Mouse (Mus musculus) lung, embryonic 16.5 days (tissue): ENCODE measurements around the gene Gimap8. TPM values are rescaled to one million over a fixed set of nuclear protein-coding genes. Genes with fewer than 3 reads are reported as not detected.

Experiments
- ATAC-seq: fragments of 200-750 bp; cut with Nextera tagmentation; 2 replicates; pipeline ENCODE4 v1.8.0; 2017; ENCODE audit warnings: low read depth, mild to moderate bottlenecking, moderate library complexity
- H3K27ac ChIP-seq: fragments of 300-500 bp; sonication (generic); 2 replicates; pipeline ENCODE4 v1.5.1; 2014; ENCODE audit warnings: mild to moderate bottlenecking, control low read depth, low read length
- H3K27me3 ChIP-seq: fragments of 300-500 bp; sonication (generic); 2 replicates; pipeline ENCODE4 v1.6.1; 2014; ENCODE audit warnings: low read depth, low read length, mixed read lengths; ENCODE audit not compliant: control insufficient read depth, insufficient read depth
- H3K36me3 ChIP-seq: fragments of 300-500 bp; sonication (generic); 2 replicates; pipeline ENCODE4 v1.6.1; 2014; ENCODE audit warnings: low read length; ENCODE audit not compliant: control insufficient read depth, insufficient read depth
- H3K4me1 ChIP-seq: fragments of 300-500 bp; sonication (generic); replicated peaks from 2 replicates; pipeline ENCODE4 v1.6.1; 2014; ENCODE audit warnings: low read length, mixed read lengths; ENCODE audit not compliant: control insufficient read depth, insufficient read depth
- H3K4me2 ChIP-seq: fragments of 300-500 bp; sonication (generic); 2 replicates; pipeline ENCODE4 v1.6.1; 2014; ENCODE audit warnings: low read depth, low read length, control low read depth
- H3K4me3 ChIP-seq: fragments of 300-500 bp; sonication (generic); 2 replicates; pipeline ENCODE4 v1.5.1; 2014; ENCODE audit warnings: mild to moderate bottlenecking, low read length, control low read depth
- H3K9ac ChIP-seq: fragments of 300-500 bp; sonication (generic); 2 replicates; pipeline ENCODE4 v1.6.1; 2014; ENCODE audit warnings: low read length, control low read depth
- H3K9me3 ChIP-seq: fragments of 300-500 bp; sonication (generic); 2 replicates; pipeline ENCODE4 v1.6.1; 2016; ENCODE audit warnings: low read length; ENCODE audit not compliant: control insufficient read depth
- WGBS: fragments of 180-500 bp; shearing (Covaris S2); extraction: QIAGEN DNeasy Blood & Tissue Kit; methylation state at CpG from one replicate; pipeline ENCODE4 v1.1.7; 2014; 5-methylcytosine and 5-hydroxymethylcytosine counted together
- polyA plus RNA-seq: library from polyadenylated mRNA; unstranded; fragments of >200 nt; fragmentation: Nextera tagmentation; extraction: Ambion mirVana; gene quantifications from 2 replicates; pipeline ENCODE4 v1.2.1, GENCODE M21; 2015

Gimap8 gene
- polyA plus RNA-seq, 1 experiment from 2014 or later = 5.9 TPM

DNA sequence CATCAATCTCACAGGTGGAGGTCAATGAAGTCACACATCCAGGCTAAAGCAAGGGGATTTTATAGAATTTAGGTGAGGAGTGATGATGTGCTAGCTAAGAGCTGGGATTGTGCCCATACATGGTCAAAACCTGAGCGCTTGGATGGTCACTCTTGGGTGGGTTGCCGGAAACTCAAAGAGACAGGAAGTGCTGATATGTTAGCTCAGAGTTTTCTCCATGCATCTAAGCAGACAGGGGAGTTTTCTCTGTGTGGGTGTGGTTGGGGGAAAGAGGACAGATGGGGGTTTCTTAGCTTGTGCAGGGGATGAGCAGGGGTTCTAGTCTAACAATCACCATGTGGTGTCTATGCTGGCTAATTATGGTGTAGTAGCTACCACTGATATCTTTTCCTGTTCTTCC is 42.3 kb downstream of the Gimap8 start:
- H3K4me2 ChIP-seq = no peak overlapping the region
- no peak overlapping the region for H3K4me3 ChIP-seq
- 81% methylated on average over 2 of the region's 2 CpGs for WGBS
- no peak for ATAC-seq
- no peak overlapping the region for H3K27ac ChIP-seq
- H3K4me1 ChIP-seq = no peaks in the 10 kb centered on the region
- no peak overlapping the region for H3K9ac ChIP-seq
- no peaks in the 10 kb centered on the region for H3K9me3 ChIP-seq
- H3K36me3 ChIP-seq = no peaks in the 10 kb centered on the region
- H3K27me3 ChIP-seq = no peaks in the 10 kb centered on the region

DNA sequence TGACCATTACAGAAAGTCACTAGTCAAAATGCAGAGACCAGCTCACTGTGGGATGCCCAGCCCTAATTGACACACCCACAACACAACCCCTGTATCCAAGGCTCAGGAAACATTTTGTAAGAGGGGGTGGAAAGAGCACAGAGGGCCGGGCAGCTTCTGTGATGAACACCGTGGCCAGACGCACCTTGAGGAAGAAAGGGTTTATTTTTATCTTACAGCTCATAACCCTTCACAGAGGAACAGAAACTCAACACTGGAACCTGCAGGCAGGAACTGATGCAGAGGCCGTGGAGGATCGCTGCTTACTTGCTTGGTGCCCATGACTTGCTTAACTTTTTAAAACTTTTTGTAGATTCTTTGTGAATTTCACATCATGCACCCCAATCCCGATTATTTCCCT is 45.9 kb downstream of the Gimap8 start:
- Histone ChIP-seq H3K27me3 (no peaks in the 10 kb centered on the region), H3K9ac (no peak overlapping the region), H3K27ac (no peak overlapping the region), H3K9me3 (no peaks in the 10 kb centered on the region; the same call in 1 of the 2 replicates), H3K4me3 (no peak overlapping the region), H3K36me3 (no peaks in the 10 kb centered on the region), H3K4me1 (no peaks in the 10 kb centered on the region), H3K4me2 (no peak overlapping the region)
- ATAC-seq = no peak
- 83% methylated on average over 6 of the region's 6 CpGs for WGBS

DNA sequence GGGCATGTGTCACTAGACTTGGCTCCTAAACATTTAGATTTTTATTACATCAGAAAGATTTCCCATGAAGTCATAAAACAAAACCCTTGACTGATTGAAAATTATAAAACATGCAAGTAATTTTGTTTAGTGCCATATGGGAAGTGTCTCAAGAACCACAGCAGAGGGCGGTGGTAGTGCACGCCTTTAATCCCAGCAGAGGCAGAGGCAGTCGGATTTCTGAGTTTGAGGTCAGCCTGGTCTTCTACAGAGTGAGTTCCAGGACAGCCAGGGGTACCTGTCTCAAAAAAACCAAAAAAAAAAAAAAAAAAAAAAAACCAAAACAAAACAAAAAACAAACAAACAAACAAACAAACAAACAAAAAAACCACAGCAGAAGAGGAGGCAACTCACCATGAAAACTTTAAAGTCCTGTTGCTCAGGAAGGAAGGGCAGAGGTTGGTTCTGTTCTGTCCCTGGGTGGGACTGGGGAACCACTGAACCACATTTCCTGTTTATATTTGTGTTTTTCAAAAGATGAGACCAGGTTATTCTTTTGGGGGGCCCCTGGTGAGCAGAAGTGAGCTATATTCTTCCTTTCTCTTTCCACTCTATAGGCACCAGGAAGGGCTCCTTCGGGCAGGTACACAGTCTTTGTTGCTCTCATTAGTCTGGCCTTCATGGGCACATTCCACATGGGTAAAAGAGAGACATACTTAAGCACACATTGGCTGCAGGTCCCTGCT is 50.0 kb downstream of the Gimap8 start:
- H3K36me3 ChIP-seq = no peaks in the 10 kb centered on the region
- H3K9me3 ChIP-seq = no peaks in the 10 kb centered on the region; the same call in 1 of the 2 replicates
- no peak overlapping the region for H3K4me3 ChIP-seq
- no peaks in the 10 kb centered on the region for H3K27me3 ChIP-seq
- H3K9ac ChIP-seq = no peak overlapping the region
- H3K4me2 ChIP-seq = no peak overlapping the region
- peak overlapping the region; percentile 80 for H3K27ac ChIP-seq
- ATAC-seq = no peak
- no peaks in the 10 kb centered on the region for H3K4me1 ChIP-seq
- 74% methylated on average over 4 of the region's 4 CpGs for WGBS

DNA sequence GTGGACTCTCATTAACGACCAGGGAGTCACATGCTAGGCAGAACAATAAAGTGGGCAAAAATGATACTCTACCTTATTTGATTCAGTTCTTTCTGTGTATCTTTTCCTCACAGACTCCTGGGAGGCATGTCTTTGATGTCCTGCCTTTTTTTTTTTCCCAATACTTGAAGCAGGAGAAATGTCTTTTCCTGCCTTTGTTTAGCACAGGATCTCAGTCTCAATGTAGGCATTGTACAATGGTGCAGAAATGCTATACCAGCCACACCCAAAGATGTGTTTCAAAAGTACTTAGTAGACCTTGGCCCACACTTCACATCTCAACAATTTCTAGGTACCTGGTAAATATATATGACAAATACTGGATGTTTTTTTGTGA is 50.5 kb downstream of the Gimap8 start:
- 17% methylated on average over 1 of the region's 1 CpGs for WGBS
- Histone ChIP-seq H3K27ac (peak overlapping the region; percentile 80), H3K4me1 (no peaks in the 10 kb centered on the region), H3K27me3 (no peaks in the 10 kb centered on the region), H3K9me3 (no peaks in the 10 kb centered on the region; the same call in 1 of the 2 replicates), H3K9ac (no peak overlapping the region), H3K36me3 (no peaks in the 10 kb centered on the region), H3K4me2 (no peak overlapping the region), H3K4me3 (no peak overlapping the region)
- ATAC-seq = no peak

DNA sequence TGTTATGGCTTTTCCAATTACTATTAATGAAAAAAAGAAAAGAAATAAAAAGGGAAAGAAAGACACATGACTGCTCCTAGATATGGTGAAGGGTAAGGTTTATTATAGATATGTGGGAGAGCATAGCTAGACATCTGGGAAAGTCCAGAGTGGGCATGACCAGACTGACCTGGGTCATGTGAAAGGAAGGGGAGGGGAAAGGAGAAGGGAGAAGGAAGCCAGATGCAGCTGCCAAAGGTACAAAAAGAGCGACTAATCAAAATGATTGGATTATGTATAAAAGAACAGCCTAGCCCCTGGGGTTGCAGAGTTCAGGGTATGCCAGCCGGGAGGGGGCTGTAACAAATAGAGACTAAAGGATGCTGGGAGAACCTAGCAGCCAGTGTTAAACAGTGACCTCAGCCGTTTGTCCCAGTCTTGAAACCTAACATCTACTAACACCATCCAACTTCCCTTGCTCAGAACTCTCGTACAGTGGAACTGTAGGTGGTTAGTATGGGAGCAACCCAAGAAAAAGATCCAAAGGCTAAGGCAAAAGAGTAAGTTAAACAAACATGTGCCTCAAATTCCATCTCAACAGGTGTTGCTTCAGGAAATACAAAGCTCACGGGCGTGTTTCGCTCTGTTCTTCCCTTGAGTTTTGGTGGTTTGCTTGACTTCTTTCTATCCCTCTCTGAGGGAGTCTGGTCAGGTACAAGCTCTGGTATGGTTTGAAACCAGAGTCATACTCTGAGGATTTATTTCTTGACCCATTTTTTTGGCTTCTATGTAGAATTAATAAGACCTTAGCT is 51.2 kb downstream of the Gimap8 start:
- H3K36me3 ChIP-seq = no peaks in the 10 kb centered on the region
- no peaks in the 10 kb centered on the region for H3K4me1 ChIP-seq
- peak overlapping the region; percentile 45 for H3K27ac ChIP-seq
- H3K9me3 ChIP-seq = no peaks in the 10 kb centered on the region; the same call in 1 of the 2 replicates
- 68% methylated on average over 7 of the region's 7 CpGs for WGBS
- H3K4me2 ChIP-seq = no peak overlapping the region
- H3K27me3 ChIP-seq = no peaks in the 10 kb centered on the region
- no peak overlapping the region for H3K9ac ChIP-seq
- no peak overlapping the region for H3K4me3 ChIP-seq
- no peak for ATAC-seq

DNA sequence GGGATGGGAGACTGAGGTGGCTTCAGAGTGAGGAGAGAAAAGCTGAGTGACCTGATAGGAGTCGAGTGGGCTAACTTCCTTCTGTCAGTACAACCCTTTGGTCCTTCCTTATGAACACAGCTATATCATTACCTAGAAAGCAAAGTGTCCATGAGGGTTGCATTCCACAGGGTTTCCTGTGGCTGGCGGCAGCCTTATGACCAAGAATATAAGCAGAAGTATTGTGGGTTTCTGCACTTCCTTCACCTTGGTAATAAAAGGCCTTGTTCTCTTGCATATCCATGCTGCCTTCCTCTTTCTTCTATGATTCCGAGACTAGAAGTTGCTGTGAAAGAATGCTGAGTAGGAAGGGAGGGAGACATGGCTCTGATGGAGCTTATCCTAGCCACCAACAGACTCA is 51.9 kb downstream of the Gimap8 start:
- no peak overlapping the region for H3K27ac ChIP-seq
- no peak overlapping the region for H3K4me3 ChIP-seq
- ATAC-seq = no peak
- H3K36me3 ChIP-seq = no peaks in the 10 kb centered on the region
- H3K9ac ChIP-seq = no peak overlapping the region
- 63% methylated on average over 3 of the region's 3 CpGs for WGBS
- no peaks in the 10 kb centered on the region for H3K27me3 ChIP-seq
- no peaks in the 10 kb centered on the region; the same call in 1 of the 2 replicates for H3K9me3 ChIP-seq
- no peak overlapping the region for H3K4me2 ChIP-seq
- H3K4me1 ChIP-seq = no peaks in the 10 kb centered on the region

DNA sequence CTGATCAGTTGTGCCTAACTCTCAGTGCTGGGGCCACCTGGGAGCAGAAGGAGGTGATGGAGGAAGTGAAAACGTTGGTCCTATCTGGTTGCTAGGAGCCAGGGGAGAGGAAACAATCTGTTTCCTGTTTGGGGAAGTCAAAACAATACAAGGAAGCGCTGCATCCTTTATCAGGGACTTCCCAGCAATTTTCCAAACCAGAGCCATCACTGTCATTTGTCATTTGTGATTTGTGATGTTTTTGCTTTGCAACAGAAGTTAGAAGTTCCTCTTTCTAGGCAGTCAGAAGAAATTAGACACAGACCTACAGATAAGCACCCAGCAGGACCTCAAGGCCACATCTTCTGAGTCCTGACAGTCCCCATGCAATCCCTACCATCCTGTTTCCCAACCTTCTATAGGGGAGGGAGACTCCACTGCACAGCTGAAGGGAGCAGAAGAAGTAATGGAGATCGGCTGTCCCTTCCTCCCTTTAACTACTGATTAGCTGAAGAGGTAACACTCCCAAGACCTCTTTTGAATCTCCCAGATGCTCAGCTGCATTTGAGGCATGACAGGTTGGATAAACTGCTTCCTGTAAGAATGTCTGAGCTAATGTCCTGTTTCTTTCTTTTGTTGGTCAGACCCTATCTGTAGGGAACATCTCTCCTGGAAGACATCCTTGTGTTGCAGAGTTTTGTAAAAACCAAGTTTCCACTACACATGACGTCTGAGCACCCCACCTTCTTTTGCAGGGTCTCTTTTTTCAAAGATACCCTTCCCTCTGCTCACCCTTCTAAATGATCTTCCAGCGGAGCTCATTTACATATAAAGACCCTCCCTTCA is 53.4 kb downstream of the Gimap8 start:
- H3K27me3 ChIP-seq = no peaks in the 10 kb centered on the region
- WGBS = 34% methylated on average over 5 of the region's 5 CpGs

DNA sequence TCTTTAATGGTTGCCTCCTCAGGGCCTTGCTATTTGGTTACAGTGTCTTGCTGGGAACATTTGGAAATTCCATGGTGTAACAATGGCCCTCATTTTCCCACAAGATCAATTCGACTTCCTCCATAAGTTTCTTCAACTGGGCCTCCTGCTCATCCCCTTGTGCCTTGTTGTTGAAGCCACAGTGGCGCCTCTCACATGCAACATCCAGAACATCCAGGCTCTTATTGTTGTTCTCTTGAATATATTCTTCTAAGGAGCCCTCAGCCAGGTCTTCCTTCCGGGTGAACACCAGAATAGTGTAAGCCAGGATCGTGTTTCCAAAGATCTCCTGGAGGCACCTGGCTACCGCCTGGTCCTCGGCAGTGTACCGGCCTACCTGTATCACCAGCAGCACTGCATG is 55.1 kb downstream of the Gimap8 start:
- Histone ChIP-seq H3K9me3 (no peaks in the 10 kb centered on the region), H3K36me3 (no peaks in the 10 kb centered on the region), H3K4me2 (no peak overlapping the region), H3K27me3 (no peaks in the 10 kb centered on the region), H3K4me3 (no peak overlapping the region), H3K9ac (no peak overlapping the region), H3K27ac (peak overlapping the region; percentile 31), H3K4me1 (no peaks in the 10 kb centered on the region)
- WGBS = 86% methylated on average over 7 of the region's 7 CpGs
- ATAC-seq = no peak

More for the DNA sequence above, 53.4 kb downstream of the Gimap8 start:
- Histone ChIP-seq H3K9ac (no peak overlapping the region), H3K9me3 (no peaks in the 10 kb centered on the region; the same call in 1 of the 2 replicates), H3K27ac (peak overlapping the region; percentile 88), H3K4me1 (no peaks in the 10 kb centered on the region), H3K4me3 (no peak overlapping the region), H3K36me3 (no peaks in the 10 kb centered on the region), H3K4me2 (no peak overlapping the region)
- peak; percentile 89 for ATAC-seq

DNA sequence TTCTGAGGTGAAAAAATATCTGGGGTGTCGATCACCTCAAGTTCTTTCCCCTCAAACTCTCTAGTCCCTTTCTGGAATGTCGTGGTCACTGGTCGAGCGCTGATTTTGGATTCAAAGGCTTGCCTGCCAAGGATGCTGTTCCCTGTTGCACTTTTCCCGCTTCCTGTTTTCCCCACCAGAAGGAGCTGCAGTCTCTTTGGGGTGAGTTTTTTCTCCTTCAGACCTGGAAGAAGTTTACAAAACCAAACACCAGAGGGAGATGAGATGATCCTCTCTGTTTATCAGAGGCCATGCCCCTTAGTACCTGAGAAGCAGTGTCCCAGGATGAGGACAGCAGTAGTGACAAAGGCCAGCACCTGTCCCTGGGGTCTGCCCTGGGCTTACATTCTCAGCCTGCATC is 55.6 kb downstream of the Gimap8 start:
- Histone ChIP-seq H3K27ac (no peak overlapping the region; the same call in 1 of the 2 replicates), H3K27me3 (no peaks in the 10 kb centered on the region)
- ATAC-seq = no peak

More for the DNA sequence above, 55.6 kb downstream of the Gimap8 start:
- Histone ChIP-seq H3K4me3 (no peak overlapping the region), H3K9me3 (no peaks in the 10 kb centered on the region), H3K36me3 (no peaks in the 10 kb centered on the region), H3K4me1 (no peaks in the 10 kb centered on the region), H3K4me2 (no peak overlapping the region), H3K9ac (no peak overlapping the region)
- 69% methylated on average over 5 of the region's 5 CpGs for WGBS
